Mouse (Mus musculus) E14TG2a.4 (cell line): ENCODE measurements around the gene Fcho2.
A peak's percentile ranks its signal among the peaks of the same experiment; 100 is the strongest.

Experiments used
- H3K27me3 ChIP-seq: 2 replicates; pipeline ENCODE4 v1.6.1; 2014; ENCODE audit warnings: low read length, control low read depth; ENCODE audit not compliant: insufficient read depth
- H3K36me3 ChIP-seq: 2 replicates; pipeline ENCODE4 v1.6.1; 2014; ENCODE audit warnings: low read length, control low read depth; ENCODE audit not compliant: insufficient read depth
- H3K4me1 ChIP-seq: replicated peaks from 2 replicates; pipeline ENCODE4 v1.6.1; 2014; ENCODE audit warnings: low read depth, low read length, control low read depth
- H3K4me3 ChIP-seq: replicated peaks from 2 replicates; pipeline ENCODE4 v1.5.1; 2014; ENCODE audit warnings: mild to moderate bottlenecking, low read length
- H3K9me3 ChIP-seq: 2 replicates; pipeline ENCODE4 v1.6.1; 2014; ENCODE audit warnings: low read length, control low read depth
- CTCF ChIP-seq: conservative IDR thresholded peaks from 2 replicates; pipeline ENCODE4 v1.5.1; 2014; ENCODE audit warnings: low read length
- NANOG ChIP-seq: IDR thresholded peaks from 2 replicates; pipeline ENCODE4 v1.6.1; 2014; ENCODE audit warnings: borderline replicate concordance, low read length, mixed read lengths
- POU5F1 ChIP-seq: IDR thresholded peaks from 2 replicates; pipeline ENCODE4 v1.6.1; 2014; ENCODE audit warnings: low read length, borderline replicate concordance

Gene Fcho2

DNA sequence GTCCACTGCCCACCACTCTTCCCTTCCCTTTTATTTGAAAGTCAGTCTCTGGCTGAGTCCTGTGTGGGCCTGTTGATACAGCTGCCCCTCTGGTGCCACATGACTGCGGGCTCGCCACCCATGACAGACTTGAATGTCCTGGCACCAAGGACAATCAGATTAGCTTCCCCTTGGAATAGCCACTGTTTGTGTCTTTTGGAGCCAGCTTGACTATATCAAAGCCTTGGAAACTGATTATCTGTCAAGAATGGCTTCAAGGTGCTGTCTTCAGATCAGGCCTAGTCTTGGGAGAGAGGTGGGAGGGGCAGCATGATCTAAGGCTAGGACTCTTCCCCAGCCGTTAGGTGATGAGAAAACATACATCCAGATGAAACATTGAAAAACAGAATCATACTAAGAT, 118.5 kb downstream of the Fcho2 start:
- H3K4me1 ChIP-seq, result peaks cover 9% of the 10 kb centered on the region; the same call in 1 of the 2 replicates
- no peak overlapping the region for H3K4me3 ChIP-seq
- peaks cover 60% of the 10 kb centered on the region for H3K27me3 ChIP-seq
- H3K36me3 ChIP-seq, result no peaks in the 10 kb centered on the region
- 0 out of 2 replicates have a peak, but pooled peaks cover 6% of the 10 kb centered on the region for H3K9me3 ChIP-seq
- no peak for TF ChIP-seq POU5F1
- no peak for TF ChIP-seq CTCF
- TF ChIP-seq NANOG, result no peak

DNA sequence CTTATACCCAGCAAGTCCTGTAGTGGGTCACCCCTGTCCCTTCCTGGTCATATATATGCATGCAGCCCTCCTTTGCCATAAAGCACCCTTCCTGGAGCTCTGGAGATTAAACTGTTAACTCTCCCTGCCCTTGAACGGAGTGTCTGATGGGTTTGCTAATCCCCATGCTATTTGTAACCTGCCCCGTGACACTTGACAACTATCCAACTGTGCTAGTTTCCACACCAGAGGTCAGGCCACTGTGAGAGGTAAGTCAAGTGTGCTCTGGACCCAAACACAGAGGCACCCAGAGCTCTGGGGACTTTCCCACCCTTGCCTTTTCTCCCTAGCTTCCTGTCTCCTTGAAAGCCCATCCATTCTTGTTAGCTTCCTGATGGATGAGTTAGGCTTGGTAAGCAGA, 119.7 kb downstream of the Fcho2 start:
- Histone ChIP-seq H3K27me3 (peaks cover 59% of the 10 kb centered on the region), H3K4me1 (peaks cover 9% of the 10 kb centered on the region; the same call in 1 of the 2 replicates), H3K9me3 (0 out of 2 replicates have a peak, but pooled peaks cover 6% of the 10 kb centered on the region), H3K36me3 (no peaks in the 10 kb centered on the region), H3K4me3 (peak overlapping the region; percentile 79; the same call in 1 of the 2 replicates)
- no peak for TF ChIP-seq POU5F1
- TF ChIP-seq CTCF, result no peak
- TF ChIP-seq NANOG, result no peak

DNA sequence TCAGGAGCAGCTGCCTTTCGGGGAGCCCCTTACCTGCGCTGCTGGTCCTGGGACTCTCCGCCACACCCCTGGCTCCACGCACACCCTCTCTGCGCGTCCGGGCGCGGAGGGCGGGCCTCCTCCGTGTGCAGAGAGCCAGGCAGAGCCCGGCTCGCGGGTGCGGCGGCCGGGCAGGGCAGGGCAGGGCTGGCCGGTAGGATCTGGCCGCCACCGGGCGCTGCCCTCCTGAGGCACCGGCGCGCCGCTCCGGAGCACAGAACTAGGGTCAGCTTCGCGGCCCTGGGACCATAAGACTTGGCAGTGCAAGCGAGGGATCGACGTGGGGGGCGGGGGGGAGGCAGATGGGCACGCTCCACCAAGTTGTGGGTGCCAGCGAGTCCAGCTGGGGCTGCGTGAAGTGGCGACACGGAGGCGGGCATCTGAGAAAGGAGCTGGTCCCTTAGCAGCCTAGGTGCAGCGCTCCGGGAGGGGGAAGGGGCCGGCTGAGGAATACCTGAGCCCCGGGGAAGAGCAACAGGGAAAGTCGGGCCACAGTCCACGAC, 120.4 kb downstream of the Fcho2 start, which contains the start of gene Tmem171:
Tmem171 (minus strand) TSS at position 62 of the 542 bp plus-strand sequence.
- TF ChIP-seq CTCF (no peak), NANOG (no peak), POU5F1 (no peak)
- Histone ChIP-seq H3K36me3 (no peaks in the 10 kb centered on the region), H3K4me3 (peak within 1 kb of the TSS; percentile 79)

DNA sequence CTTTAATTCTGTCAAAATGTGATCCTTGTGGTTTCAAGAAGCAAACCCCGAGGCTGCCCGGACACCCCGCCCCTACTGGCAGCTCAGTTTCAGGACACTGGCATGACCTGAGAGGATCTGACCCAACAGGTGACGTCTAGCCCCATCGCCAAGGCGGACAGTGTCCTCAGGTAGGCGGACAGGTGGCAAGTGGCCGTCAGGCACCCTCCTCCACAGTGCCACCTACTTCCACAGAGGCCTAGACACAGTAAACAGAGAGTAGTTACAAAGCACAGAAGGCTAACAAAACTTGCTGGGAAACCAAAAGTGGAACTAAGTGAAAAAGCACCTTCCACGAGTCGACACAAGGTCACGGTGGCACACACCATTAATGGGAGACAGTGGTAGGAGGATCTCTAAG, 121.9 kb downstream of the Fcho2 start:
- TF ChIP-seq POU5F1, result no peak
- TF ChIP-seq NANOG, result no peak
- TF ChIP-seq CTCF, result no peak
- H3K4me1 ChIP-seq, result peaks cover 9% of the 10 kb centered on the region; the same call in 1 of the 2 replicates
- no peak overlapping the region for H3K4me3 ChIP-seq
- no peaks in the 10 kb centered on the region for H3K36me3 ChIP-seq
- H3K27me3 ChIP-seq, result peaks cover 50% of the 10 kb centered on the region
- H3K9me3 ChIP-seq, result 0 out of 2 replicates have a peak, but pooled peaks cover 6% of the 10 kb centered on the region

More for the DNA sequence above, 120.4 kb downstream of the Fcho2 start, which contains the start of gene Tmem171:
- H3K27me3 ChIP-seq, result peaks cover 55% of the 10 kb centered on the region
- 0 out of 2 replicates have a peak, but pooled peaks cover 6% of the 10 kb centered on the region for H3K9me3 ChIP-seq
- H3K4me1 ChIP-seq, result peaks cover 9% of the 10 kb centered on the region; the same call in 1 of the 2 replicates

DNA sequence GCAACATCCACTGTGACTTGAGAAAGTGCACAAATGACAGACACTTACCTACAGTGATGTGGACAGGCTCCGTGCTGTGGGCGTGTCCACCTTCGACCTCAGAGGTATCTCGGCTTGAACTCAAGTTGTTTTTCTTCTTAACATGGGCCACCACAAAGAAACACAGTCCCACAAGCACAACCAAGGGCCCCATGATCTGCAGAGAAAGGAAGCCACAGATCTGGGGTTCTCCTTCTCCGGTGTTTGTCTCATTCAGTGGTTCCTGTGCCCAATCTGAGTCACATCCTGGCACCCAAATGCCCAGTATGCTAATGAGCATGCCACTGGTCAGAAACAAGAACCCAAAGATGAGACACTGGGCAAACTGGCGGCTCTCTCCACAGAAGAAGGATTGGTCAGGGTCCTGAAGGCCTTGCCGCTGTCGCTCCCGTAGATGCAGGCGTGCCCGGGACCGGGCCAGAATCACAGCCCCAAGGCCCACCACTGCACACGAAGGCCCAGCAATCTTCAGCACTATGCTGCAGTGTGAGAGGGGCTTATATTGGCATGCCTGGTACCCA, 123.2 kb downstream of the Fcho2 start:
- Histone ChIP-seq H3K27me3 (peaks cover 50% of the 10 kb centered on the region), H3K9me3 (0 out of 2 replicates have a peak, but pooled peaks cover 6% of the 10 kb centered on the region), H3K36me3 (no peaks in the 10 kb centered on the region), H3K4me3 (no peak overlapping the region), H3K4me1 (peaks cover 9% of the 10 kb centered on the region; the same call in 1 of the 2 replicates)
- TF ChIP-seq CTCF (no peak), POU5F1 (no peak), NANOG (no peak)

DNA sequence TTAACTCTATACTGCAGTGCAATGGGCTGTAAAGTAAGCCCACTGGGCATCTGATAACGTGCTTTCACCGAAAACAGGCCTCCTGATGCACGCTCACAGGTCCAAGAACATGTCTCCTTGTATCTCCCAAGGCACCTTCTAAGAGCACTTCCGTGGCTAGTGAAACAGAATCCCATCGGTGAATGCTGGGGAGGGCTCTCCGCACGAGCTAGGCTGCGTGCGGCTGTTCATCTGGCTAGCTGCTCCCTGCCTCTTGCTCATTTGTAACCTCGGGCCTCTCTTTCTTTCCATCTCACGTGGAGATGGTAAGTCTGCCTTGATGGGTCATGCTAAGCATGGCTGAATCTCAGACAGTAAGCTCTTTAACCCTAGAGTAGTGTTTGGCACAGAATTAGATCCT, 124.4 kb downstream of the Fcho2 start:
- Histone ChIP-seq H3K9me3 (0 out of 2 replicates have a peak, but pooled peaks cover 5% of the 10 kb centered on the region), H3K27me3 (peaks cover 38% of the 10 kb centered on the region), H3K4me3 (no peak overlapping the region), H3K36me3 (no peaks in the 10 kb centered on the region), H3K4me1 (peaks cover 9% of the 10 kb centered on the region; the same call in 1 of the 2 replicates)
- TF ChIP-seq POU5F1 (no peak), NANOG (no peak), CTCF (no peak)

DNA sequence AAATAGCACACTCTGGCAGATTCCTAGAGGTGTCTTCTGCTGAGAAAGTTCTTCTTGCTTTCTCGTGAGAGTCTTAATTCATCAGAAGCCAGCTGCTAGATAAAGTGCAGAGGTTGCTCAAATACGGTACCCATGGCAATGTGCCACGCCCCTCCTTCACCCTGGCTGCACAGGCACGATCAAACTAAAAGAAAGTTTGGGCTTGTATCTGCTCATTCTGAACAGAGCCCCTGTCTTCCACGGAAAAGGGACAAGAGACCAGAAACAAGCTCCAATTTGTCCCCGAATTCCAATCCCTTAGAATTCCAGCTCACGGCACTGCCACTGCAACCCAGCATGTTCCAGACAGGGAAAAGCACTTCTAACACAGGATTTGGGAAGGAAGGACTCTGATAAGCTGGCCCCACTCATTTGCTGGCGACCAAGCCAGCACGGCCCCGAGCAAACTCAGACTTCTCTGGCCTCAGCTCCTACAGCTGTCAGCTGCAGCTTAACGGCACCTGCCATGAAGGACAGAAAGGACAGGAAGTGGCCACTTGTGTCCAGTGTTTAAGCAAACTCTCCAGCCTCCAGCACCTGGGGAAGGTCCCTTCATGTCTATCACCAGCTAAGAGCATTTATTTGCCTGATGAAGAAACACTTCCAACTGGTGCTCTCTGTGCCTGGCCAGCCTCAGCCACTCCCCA, 125.5 kb downstream of the Fcho2 start:
- no peak overlapping the region for H3K4me3 ChIP-seq
- H3K36me3 ChIP-seq, result no peaks in the 10 kb centered on the region
- H3K4me1 ChIP-seq, result peaks cover 5% of the 10 kb centered on the region; the same call in 1 of the 2 replicates
- TF ChIP-seq CTCF (no peak), NANOG (no peak)
- H3K9me3 ChIP-seq, result no peaks in the 10 kb centered on the region
- peaks cover 27% of the 10 kb centered on the region for H3K27me3 ChIP-seq

DNA sequence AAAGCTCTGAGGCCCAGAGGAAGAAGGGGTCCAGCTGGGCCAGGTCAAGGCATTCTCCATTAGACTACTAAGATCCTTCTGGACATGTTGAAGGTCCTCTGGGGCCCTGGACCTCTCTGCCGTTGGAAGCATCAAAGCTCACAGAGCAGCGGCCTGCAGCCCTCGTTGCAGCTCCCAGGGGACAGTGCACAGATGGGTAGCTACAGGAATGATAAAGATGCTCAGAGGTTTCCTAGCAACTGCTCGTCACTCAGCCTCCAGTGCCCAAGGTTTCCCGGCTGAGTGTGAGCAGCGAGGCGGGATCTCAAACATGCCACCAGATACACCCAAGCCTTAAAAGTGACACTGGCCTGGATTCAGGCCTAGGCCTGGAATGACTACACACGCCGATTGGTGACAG, 127.3 kb downstream of the Fcho2 start:
- peaks cover 11% of the 10 kb centered on the region; the same call in 1 of the 2 replicates for H3K27me3 ChIP-seq
- H3K4me1 ChIP-seq, result no peaks in the 10 kb centered on the region
- H3K36me3 ChIP-seq, result no peaks in the 10 kb centered on the region
- H3K9me3 ChIP-seq, result no peaks in the 10 kb centered on the region
- TF ChIP-seq NANOG, result no peak
- no peak for TF ChIP-seq POU5F1
- no peak for TF ChIP-seq CTCF
- H3K4me3 ChIP-seq, result no peak overlapping the region
